Mouse (Mus musculus): ENCODE results near the gene Cideb. TPM values are rescaled to one million over a fixed set of nuclear protein-coding genes. Genes with fewer than 3 reads are reported as not detected.

The Cideb gene
- polyA plus RNA-seq, 1 experiment: 1.8 TPM

DNA sequence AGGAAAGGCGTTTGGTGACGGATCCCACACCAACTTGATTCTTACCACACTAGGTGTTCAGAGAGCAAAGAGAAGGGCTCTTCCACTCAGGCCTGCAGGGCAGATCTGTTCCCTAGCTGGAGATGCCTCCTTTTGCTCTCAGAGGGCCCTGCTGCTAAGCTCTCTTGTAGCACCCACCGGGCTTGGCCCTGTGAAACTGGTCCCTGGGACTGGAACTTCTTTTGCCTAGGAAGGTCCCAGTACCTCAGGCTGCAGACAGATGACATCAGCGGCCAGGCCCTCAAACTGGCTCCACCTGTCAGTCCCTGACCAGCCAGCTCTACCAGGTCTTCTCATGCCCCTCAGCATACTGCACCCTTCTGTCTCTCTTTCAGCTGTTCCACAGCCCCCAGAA is 44.5 kb downstream of the Cideb start, which contains the start of gene Tgm1:
Tgm1 (minus strand) TSS at position 198 of the 394 bp plus-strand sequence.
- WGBS: 41% methylated on average over 4 of the region's 4 CpGs
- H3K27ac ChIP-seq (ENCODE audit: control insufficient read depth, insufficient read depth, low read length): no peak within 1 kb of the TSS
- no peak for DNase-seq

DNA sequence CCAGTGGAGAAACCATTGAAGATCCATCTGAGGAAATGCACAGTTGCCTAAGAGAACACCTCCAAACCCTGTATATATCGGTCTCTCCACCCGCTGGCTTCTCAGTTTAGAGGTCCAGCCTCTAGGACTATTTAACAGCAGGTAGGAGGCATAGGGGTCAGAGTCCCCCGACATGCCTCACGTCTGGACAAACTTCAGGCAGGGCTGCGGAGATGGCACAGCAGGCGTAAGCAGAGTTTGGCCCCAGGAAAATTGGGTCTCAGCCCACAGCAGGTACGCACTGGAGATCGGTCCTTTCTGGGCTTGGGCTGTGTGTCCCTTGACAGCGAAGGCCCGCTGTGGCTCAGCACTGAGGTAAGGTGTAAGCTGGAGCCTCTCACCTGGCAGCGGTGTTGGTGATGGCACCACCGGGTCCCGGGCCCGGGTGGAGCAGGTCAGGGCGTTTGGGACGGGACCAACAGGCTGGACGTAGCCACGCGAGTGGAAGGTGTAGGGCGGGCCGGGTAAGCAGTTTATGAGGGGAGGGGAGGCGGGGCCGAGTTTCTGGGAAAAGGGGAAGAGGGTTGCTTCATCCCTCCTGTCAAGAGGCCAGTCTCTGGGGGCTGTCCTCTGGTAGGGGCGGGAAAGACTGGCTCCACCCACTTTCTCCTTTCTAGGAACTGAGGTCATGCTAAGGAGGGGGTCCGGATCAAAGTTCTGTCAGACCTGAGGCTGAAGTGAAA is 45.1 kb downstream of the Cideb start:
- no peaks in the 10 kb centered on the region for H3K27me3 ChIP-seq (ENCODE audit: control insufficient read depth, insufficient read depth, low read length)
- H3K36me3 ChIP-seq (ENCODE audit: control insufficient read depth, insufficient read depth, low read length): 0 out of 2 replicates have a peak, but pooled peaks cover 3% of the 10 kb centered on the region
- H3K27ac ChIP-seq (ENCODE audit: control insufficient read depth, insufficient read depth, low read length): no peak overlapping the region
- no peak for TF ChIP-seq POLR2A (IDR thresholded peaks at IDR 0.05; ENCODE audit: control insufficient read depth, extremely low read depth, insufficient read depth, low read length, poor library complexity)
- TF ChIP-seq CTCF (IDR thresholded peaks at IDR 0.05; ENCODE audit: borderline replicate concordance, control insufficient read depth, extremely low read depth, insufficient read depth, low read length, poor library complexity): no peak
- H3K4me1 ChIP-seq (replicated peaks; ENCODE audit: control insufficient read depth, insufficient read depth, low read length): 0 out of 2 replicates have a peak, but pooled peaks cover 5% of the 10 kb centered on the region
- no peak overlapping the region for H3K4me3 ChIP-seq (ENCODE audit: control insufficient read depth, insufficient read depth, low read length)
- 28% methylated on average over 25 of the region's 25 CpGs for WGBS
- no peak for DNase-seq

More for the DNA sequence above, 44.5 kb downstream of the Cideb start, which contains the start of gene Tgm1:
- 0 out of 2 replicates have a peak, but pooled peaks cover 5% of the 10 kb centered on the region for H3K4me1 ChIP-seq (replicated peaks; ENCODE audit: control insufficient read depth, insufficient read depth, low read length)
- TF ChIP-seq POLR2A (IDR thresholded peaks at IDR 0.05; ENCODE audit: control insufficient read depth, extremely low read depth, insufficient read depth, low read length, poor library complexity) (no peak), CTCF (IDR thresholded peaks at IDR 0.05; ENCODE audit: borderline replicate concordance, control insufficient read depth, extremely low read depth, insufficient read depth, low read length, poor library complexity) (no peak)
- H3K4me3 ChIP-seq (ENCODE audit: control insufficient read depth, insufficient read depth, low read length): no peak within 1 kb of the TSS
- no peaks in the 10 kb centered on the region for H3K27me3 ChIP-seq (ENCODE audit: control insufficient read depth, insufficient read depth, low read length)
- H3K36me3 ChIP-seq (ENCODE audit: control insufficient read depth, insufficient read depth, low read length): 0 out of 2 replicates have a peak, but pooled peaks cover 3% of the 10 kb centered on the region

- no peak for TF ChIP-seq CTCF (IDR thresholded peaks at IDR 0.05; ENCODE audit: borderline replicate concordance, control insufficient read depth, extremely low read depth, insufficient read depth, low read length, poor library complexity)
- TF ChIP-seq POLR2A (IDR thresholded peaks at IDR 0.05; ENCODE audit: control insufficient read depth, extremely low read depth, insufficient read depth, low read length, poor library complexity): no peak
- no peaks in the 10 kb centered on the region for H3K27me3 ChIP-seq (ENCODE audit: control insufficient read depth, insufficient read depth, low read length)
- H3K36me3 ChIP-seq (ENCODE audit: control insufficient read depth, insufficient read depth, low read length): no peaks in the 10 kb centered on the region
- 0 out of 2 replicates have a peak, but pooled peaks cover 5% of the 10 kb centered on the region for H3K4me1 ChIP-seq (replicated peaks; ENCODE audit: control insufficient read depth, insufficient read depth, low read length)
- no peak overlapping the region for H3K4me3 ChIP-seq (ENCODE audit: control insufficient read depth, insufficient read depth, low read length)
- no peak overlapping the region for H3K27ac ChIP-seq (ENCODE audit: control insufficient read depth, insufficient read depth, low read length)
- no peak for DNase-seq
- WGBS: 88% methylated on average over 7 of the region's 7 CpGs
These were observed 46.5 kb downstream of the Cideb start for GRCm38 (mm10) chr14:55711786-55712185.

GRCm38 (mm10) chr14:55709509-55709908 is 48.7 kb downstream of the Cideb start:
- 95% methylated on average over 4 of the region's 4 CpGs for WGBS
- 0 out of 2 replicates have a peak, but pooled peaks cover 5% of the 10 kb centered on the region for H3K4me1 ChIP-seq (replicated peaks; ENCODE audit: control insufficient read depth, insufficient read depth, low read length)

DNA sequence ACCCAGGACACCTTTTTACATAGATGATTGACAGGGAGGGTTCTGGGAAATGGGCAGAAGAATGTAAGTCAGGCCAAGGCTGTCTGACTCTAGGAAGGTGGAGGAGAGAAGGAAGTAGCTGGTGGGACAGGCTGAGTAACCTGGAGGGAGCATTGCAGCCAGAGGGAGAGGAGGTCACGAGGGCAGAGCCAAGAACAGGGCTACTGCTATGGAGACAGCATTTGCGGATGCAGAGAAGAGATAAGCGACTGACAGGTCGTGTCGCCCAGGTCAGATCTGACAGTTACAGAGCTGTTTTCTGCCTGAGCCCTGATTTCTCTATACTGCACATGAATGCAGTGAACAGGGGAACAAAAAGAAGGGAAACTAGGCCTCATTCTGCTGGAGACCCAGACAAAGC is 50.9 kb downstream of the Cideb start:
- Histone ChIP-seq H3K4me1 (replicated peaks; ENCODE audit: control insufficient read depth, insufficient read depth, low read length) (no peaks in the 10 kb centered on the region), H3K4me3 (ENCODE audit: control insufficient read depth, insufficient read depth, low read length) (no peak overlapping the region), H3K36me3 (ENCODE audit: control insufficient read depth, insufficient read depth, low read length) (no peaks in the 10 kb centered on the region), H3K27ac (ENCODE audit: control insufficient read depth, insufficient read depth, low read length) (no peak overlapping the region), H3K27me3 (ENCODE audit: control insufficient read depth, insufficient read depth, low read length) (no peaks in the 10 kb centered on the region)
- TF ChIP-seq CTCF (IDR thresholded peaks at IDR 0.05; ENCODE audit: borderline replicate concordance, control insufficient read depth, extremely low read depth, insufficient read depth, low read length, poor library complexity) (no peak), POLR2A (IDR thresholded peaks at IDR 0.05; ENCODE audit: control insufficient read depth, extremely low read depth, insufficient read depth, low read length, poor library complexity) (no peak)
- DNase-seq: no peak
- over 99% methylated on average over 5 of the region's 5 CpGs for WGBS

More at GRCm38 (mm10) chr14:55709509-55709908, 48.7 kb downstream of the Cideb start:
- H3K4me3 ChIP-seq (ENCODE audit: control insufficient read depth, insufficient read depth, low read length): no peak overlapping the region
- H3K27ac ChIP-seq (ENCODE audit: control insufficient read depth, insufficient read depth, low read length): no peak overlapping the region
- H3K36me3 ChIP-seq (ENCODE audit: control insufficient read depth, insufficient read depth, low read length): no peaks in the 10 kb centered on the region
- TF ChIP-seq CTCF (IDR thresholded peaks at IDR 0.05; ENCODE audit: borderline replicate concordance, control insufficient read depth, extremely low read depth, insufficient read depth, low read length, poor library complexity) (no peak), POLR2A (IDR thresholded peaks at IDR 0.05; ENCODE audit: control insufficient read depth, extremely low read depth, insufficient read depth, low read length, poor library complexity) (no peak)
- no peak for DNase-seq
- H3K27me3 ChIP-seq (ENCODE audit: control insufficient read depth, insufficient read depth, low read length): no peaks in the 10 kb centered on the region

DNA sequence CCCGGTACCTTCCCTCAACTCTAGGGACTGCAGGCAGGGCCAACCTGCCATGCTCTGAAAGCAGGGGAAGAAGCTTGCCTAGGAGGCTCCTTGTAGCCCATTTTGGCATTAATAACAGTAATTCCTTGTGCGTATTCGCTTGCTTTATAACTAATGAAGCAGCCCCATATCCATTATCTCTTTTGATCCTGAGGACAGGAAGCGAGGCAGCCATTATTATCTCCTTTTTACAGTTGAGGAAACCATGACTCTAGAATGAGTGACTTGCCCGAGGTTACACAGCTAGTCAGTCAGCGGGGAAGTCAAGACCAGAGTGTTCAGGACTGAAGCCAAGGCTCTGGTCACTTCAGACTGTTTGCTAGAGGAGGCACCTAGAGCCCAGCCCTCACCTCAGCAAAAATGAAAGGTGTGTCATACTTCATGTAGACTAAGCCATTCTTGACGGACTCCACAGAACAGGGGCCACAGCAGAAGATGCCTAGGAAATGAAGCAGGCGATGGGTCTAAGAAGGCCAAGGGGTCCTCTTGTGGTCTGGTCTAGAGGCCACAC is 52.1 kb downstream of the Cideb start:
- no peak overlapping the region for H3K4me3 ChIP-seq (ENCODE audit: control insufficient read depth, insufficient read depth, low read length)
- H3K36me3 ChIP-seq (ENCODE audit: control insufficient read depth, insufficient read depth, low read length): no peaks in the 10 kb centered on the region
- no peaks in the 10 kb centered on the region for H3K4me1 ChIP-seq (replicated peaks; ENCODE audit: control insufficient read depth, insufficient read depth, low read length)
- no peaks in the 10 kb centered on the region for H3K27me3 ChIP-seq (ENCODE audit: control insufficient read depth, insufficient read depth, low read length)
- no peak for TF ChIP-seq POLR2A (IDR thresholded peaks at IDR 0.05; ENCODE audit: control insufficient read depth, extremely low read depth, insufficient read depth, low read length, poor library complexity)
- no peak for TF ChIP-seq CTCF (IDR thresholded peaks at IDR 0.05; ENCODE audit: borderline replicate concordance, control insufficient read depth, extremely low read depth, insufficient read depth, low read length, poor library complexity)
- DNase-seq: no peak
- 92% methylated on average over 8 of the region's 8 CpGs for WGBS
- no peak overlapping the region for H3K27ac ChIP-seq (ENCODE audit: control insufficient read depth, insufficient read depth, low read length)

Other genes with a start within 250 kb of the Cideb start
- 0.98 and 1.0 TPM in 2 replicates for gene Cpne6, start 248.0 kb downstream of the Cideb start, polyA plus RNA-seq (2012; rRNA removed)
- 0.50 and 0.70 TPM in 2 replicates for gene Nrl, start 233.5 kb downstream of the Cideb start, polyA plus RNA-seq (2012; rRNA removed)
- 13.2 and 13.3 TPM in 2 replicates for gene Pck2, start 218.2 kb downstream of the Cideb start, polyA plus RNA-seq (2012; rRNA removed)
- 76.8 and 77.7 TPM in 2 replicates for gene Dcaf11, start 198.5 kb downstream of the Cideb start, polyA plus RNA-seq (2012; rRNA removed)
- gene A730061H03Rik, start 198.1 kb downstream of the Cideb start, polyA plus RNA-seq (2012; rRNA removed): 8.2 and 8.3 TPM in 2 replicates
- gene Fitm1, start 182.8 kb downstream of the Cideb start, polyA plus RNA-seq (2012; rRNA removed): 1.7 and 20.2 TPM in 2 replicates
- gene Psme1, start 180.3 kb downstream of the Cideb start, polyA plus RNA-seq (2012; rRNA removed): 129 and 136 TPM in 2 replicates
- 7.4 and 13.4 TPM in 2 replicates for gene Emc9, start 173.2 kb downstream of the Cideb start, polyA plus RNA-seq (2012; rRNA removed)
- gene Psme2, start 167.3 kb downstream of the Cideb start, polyA plus RNA-seq (2012; rRNA removed): 98.7 and 104 TPM in 2 replicates
- 84.0 and 89.3 TPM in 2 replicates for gene Rnf31, start 166.8 kb downstream of the Cideb start, polyA plus RNA-seq (2012; rRNA removed)
- 135 and 162 TPM in 2 replicates for gene Irf9, start 154.9 kb downstream of the Cideb start, polyA plus RNA-seq (2012; rRNA removed)
- 2.9 and 3.7 TPM in 2 replicates for gene Rec8, start 140.4 kb downstream of the Cideb start, polyA plus RNA-seq (2012; rRNA removed)
- 68.1 and 71.6 TPM in 2 replicates for gene Ipo4, start 122.5 kb downstream of the Cideb start, polyA plus RNA-seq (2012; rRNA removed)
- gene Gm49378, start 120.6 kb downstream of the Cideb start, polyA plus RNA-seq (2012; rRNA removed): 10.2 and 10.9 TPM in 2 replicates
- gene Tm9sf1, start 114.7 kb downstream of the Cideb start, polyA plus RNA-seq (2012; rRNA removed): 98.1 and 102 TPM in 2 replicates
- 2.2 and 2.6 TPM in 2 replicates for gene Tssk4, start 108.3 kb downstream of the Cideb start, polyA plus RNA-seq (2012; rRNA removed)
- gene Mdp1, start 98.0 kb downstream of the Cideb start, polyA plus RNA-seq (2012; rRNA removed): 34.7 and 45.8 TPM in 2 replicates
- gene Gmpr2, start 86.5 kb downstream of the Cideb start, polyA plus RNA-seq (2012; rRNA removed): 27.8 and 40.9 TPM in 2 replicates
- gene Nedd8, start 86.3 kb downstream of the Cideb start, polyA plus RNA-seq (2012; rRNA removed): 292 and 416 TPM in 2 replicates
- 51.5 and 51.9 TPM in 2 replicates for gene Tinf2, start 76.6 kb downstream of the Cideb start, polyA plus RNA-seq (2012; rRNA removed)
- 7.2 and 8.2 TPM in 2 replicates for gene Tgm1, start 44.5 kb downstream of the Cideb start, polyA plus RNA-seq (2012; rRNA removed)
- 80.5 and 84.9 TPM in 2 replicates for gene Rabggta, start 36.2 kb downstream of the Cideb start, polyA plus RNA-seq (2012; rRNA removed)
- 78.9 and 93.5 TPM in 2 replicates for gene Dhrs1, start 12.8 kb downstream of the Cideb start, polyA plus RNA-seq (2012; rRNA removed)
- 41.5 and 43.6 TPM in 2 replicates for gene Nop9, start 12.8 kb downstream of the Cideb start, polyA plus RNA-seq (2012; rRNA removed)
- gene Ltb4r2, start 3.0 kb upstream of the Cideb start, polyA plus RNA-seq (2012; rRNA removed): 1.7 and 1.8 TPM in 2 replicates
- gene Ltb4r1, start 7.5 kb upstream of the Cideb start, polyA plus RNA-seq (2012; rRNA removed): 2.6 and 2.8 TPM in 2 replicates
- 7.4 and 11.2 TPM in 2 replicates for gene Adcy4, start 25.6 kb upstream of the Cideb start, polyA plus RNA-seq (2012; rRNA removed)
- gene Ripk3, start 30.4 kb upstream of the Cideb start, polyA plus RNA-seq (2012; rRNA removed): 66.8 and 84.4 TPM in 2 replicates
- gene Nfatc4, start 64.7 kb upstream of the Cideb start, polyA plus RNA-seq (2012; rRNA removed): 2.3 and 2.7 TPM in 2 replicates
- gene Nynrin, start 95.6 kb upstream of the Cideb start, polyA plus RNA-seq (2012; rRNA removed): 2.0 and 2.1 TPM in 2 replicates
- gene Cbln3, start 125.9 kb upstream of the Cideb start, polyA plus RNA-seq (2012; rRNA removed): 0.04 and 0.09 TPM in 2 replicates
- gene Khnyn, start 126.5 kb upstream of the Cideb start, polyA plus RNA-seq (2012; rRNA removed): 33.7 and 35.5 TPM in 2 replicates
- gene Sdr39u1, start 141.8 kb upstream of the Cideb start, polyA plus RNA-seq (2012; rRNA removed): 50.2 and 54.8 TPM in 2 replicates
- 1.7 and 2.0 TPM in 2 replicates for gene Cma1, start 186.2 kb upstream of the Cideb start, polyA plus RNA-seq (2012; rRNA removed)
- 0.28 TPM in 1 of 2 replicates, not detected in the other for gene Cma2, start 192.5 kb upstream of the Cideb start, polyA plus RNA-seq (2012; rRNA removed)

Measured in thymus, adult 2 months (tissue).